Mouse (Mus musculus) kidney, adult 18-20 months (tissue): ENCODE data around the gene Fam45a.
"Not testable (repeated sequence)": the region's sequence is repeated elsewhere in the genome, so short reads cannot be mapped to it uniquely, and the experiment has no call there.

Experiments used
- DNase-seq: peaks from one replicate; pipeline ENCODE4 v3.0.0; 2021

The Fam45a gene

GRCm38 (mm10) chr19:60845731-60846130 is 34.3 kb downstream of the Fam45a start:
- no peak for DNase-seq

- DNase-seq: peak; percentile 94
Observed at GRCm38 (mm10) chr19:60860868-60861700, 49.7 kb downstream of the Fam45a start, which contains the start of gene Sfxn4. Gene Sfxn4, minus strand, starts transcription at chr19:60861479.

DNA sequence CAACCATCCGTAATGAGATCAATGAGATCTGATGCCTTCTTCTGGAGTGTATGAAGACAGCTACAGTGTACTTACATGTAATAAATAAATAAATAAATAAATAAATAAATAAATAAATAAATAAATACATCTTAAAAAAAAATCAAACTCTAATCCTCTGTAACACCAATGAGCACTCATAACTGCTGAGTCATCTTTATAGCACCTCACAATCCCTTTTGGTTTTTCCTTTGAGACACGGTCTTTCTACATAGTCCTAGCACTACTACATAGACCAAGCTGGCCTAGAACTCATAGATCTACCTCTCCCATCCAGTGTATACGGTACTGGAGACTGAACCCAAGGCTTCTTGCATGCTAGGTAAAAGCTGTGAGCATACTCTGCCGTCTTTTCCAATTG is 54.8 kb downstream of the Fam45a start:
- not testable (repeated sequence) for DNase-seq

- no peak for DNase-seq
Observed at GRCm38 (mm10) chr19:60870489-60870888, 59.1 kb downstream of the Fam45a start.

GRCm38 (mm10) chr19:60871366-60871765 is 60.0 kb downstream of the Fam45a start:
- no peak for DNase-seq

- no peak for DNase-seq
Observed at GRCm38 (mm10) chr19:60872272-60872671, 60.9 kb downstream of the Fam45a start.

DNA sequence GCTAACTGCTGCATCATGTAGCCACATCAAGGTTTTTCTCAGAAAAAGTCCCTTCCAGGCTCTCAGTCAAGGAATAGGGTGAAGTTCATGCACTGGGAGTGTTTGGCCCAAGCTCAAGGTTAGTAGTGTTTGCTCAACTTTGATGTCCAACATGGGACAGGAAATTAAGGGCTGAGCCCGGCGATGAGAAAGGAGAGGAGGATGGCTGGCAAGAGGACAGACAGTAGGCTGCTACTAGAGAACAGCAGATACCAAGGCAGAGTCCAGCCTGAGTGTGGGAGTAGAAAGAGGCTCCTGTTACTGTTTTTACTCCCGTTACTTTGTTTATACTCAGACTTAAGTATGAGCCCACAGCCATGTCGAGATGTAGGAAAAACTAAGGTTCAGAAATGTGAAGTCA is 62.1 kb downstream of the Fam45a start:
- DNase-seq: peak; percentile 31

DNA sequence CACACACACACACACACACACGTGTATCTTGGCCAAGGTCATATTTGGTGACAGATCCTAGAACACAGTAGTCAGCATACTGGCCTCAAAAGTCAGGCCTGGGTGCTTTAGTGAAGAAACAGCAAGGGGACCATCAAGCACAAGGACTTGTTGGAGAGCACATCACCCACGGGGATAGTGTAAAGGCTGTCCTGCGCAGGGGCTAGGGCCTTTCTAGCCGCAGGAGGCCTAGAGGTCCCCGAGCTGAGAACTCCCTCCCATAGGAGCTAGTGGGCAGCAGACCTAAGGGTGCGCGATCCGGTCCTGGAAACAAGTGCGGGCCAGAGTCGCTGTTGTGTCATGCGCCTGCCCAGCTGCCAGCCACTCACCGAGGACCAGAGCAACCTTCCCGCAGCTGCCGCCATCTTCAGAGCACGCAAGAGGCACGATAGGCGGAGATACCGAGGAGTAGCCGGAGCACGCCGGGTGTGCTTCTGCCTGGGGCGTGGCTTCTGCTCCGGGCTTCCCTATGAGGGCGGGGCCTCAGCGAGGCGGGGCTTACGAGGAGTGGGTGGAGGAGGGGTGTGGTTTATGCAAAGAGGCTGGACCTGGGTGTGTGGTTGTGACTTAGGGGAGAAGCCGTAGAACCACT is 62.8 kb downstream of the Fam45a start, which contains the start of gene Prdx3:
Prdx3 (minus strand) TSS at position 493 of the 631 bp plus-strand sequence.
- peak; percentile 98 for DNase-seq

- peak; percentile 31 for DNase-seq
Observed at GRCm38 (mm10) chr19:60883129-60883528, 71.7 kb downstream of the Fam45a start.
